Mouse (Mus musculus): Measurements from ENCODE around the gene Rbms1.

Gene Rbms1

GRCm38 (mm10) chr2:60807341-60808195 lies 155.4 kb downstream of the Rbms1 start:
- peak; percentile 50 for DNase-seq (ENCODE audit: low spot score)

DNA sequence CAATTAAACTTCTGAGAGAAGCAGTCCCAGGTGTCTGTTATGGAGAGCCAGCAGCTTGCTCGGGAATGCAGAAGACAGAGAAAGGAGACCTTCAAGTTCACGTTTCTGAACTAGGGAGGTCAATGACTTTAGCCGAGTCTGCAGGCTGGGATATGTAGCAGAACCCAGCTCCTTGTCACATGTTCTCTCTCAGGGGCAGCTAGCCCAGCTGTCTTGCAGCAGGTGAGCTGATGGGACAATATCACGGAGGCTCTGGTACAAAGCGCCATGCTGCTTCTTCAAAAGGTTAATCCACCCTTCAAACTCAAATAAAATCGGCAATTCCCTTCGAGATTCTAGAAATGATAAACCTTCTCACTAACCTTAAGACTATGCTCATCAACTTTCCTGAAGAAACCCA lies 158.2 kb downstream of the Rbms1 start:
- DNase-seq (ENCODE audit: low spot score) = no peak

- no peak for DNase-seq (ENCODE audit: low spot score)
Measured at GRCm38 (mm10) chr2:60803377-60803776, 159.6 kb downstream of the Rbms1 start.

DNA sequence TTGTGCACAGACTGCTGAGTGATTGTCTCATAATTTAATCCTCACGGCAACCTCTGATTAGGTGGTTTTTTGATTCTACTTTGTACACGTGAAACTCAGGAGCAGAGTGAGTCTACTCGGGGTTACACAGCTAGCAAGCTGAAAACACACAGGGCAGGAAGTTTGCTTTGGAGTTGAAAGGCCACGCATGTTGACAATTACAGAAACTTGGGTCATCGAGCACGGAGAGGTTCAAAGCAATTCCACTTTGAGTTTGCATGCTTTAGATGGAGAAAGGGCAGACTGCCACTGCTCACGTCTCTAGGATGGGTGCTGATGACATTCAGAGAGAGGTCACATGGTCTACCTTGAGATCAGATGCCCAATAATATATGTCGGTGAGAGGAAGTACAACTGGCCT lies 160.2 kb downstream of the Rbms1 start:
- peak; percentile 36 for DNase-seq (ENCODE audit: low spot score)

- no peak for DNase-seq (ENCODE audit: low spot score)
Measured at GRCm38 (mm10) chr2:60802191-60802590, 160.8 kb downstream of the Rbms1 start.

DNA sequence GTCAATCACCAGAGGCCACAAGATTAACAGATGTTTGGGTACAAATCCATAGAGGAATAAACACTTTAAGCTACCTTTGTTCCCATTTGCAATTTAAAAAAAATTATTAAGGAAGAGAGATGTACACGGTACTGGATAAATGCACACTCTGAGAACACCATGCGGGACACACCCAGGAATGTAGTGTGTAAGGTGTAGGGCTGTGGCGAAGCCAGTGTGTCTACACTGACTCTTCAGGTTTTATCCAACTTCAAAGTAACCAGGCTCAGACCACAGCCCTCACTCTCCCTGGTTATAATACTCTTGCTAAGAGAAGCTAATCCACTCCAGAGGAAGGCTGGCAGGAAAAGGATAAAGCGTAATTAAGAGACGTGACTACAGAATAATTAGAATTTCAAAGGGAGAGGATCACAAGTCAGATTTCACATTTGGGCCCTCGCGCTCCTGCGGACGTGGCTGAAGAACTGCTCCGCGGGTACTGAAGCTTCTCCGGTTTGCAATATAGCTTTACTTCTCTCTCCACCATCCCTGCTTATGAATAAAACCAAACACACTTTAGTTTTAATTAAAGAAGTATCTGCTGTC lies 161.3 kb downstream of the Rbms1 start:
- no peak for DNase-seq (ENCODE audit: low spot score)

DNA sequence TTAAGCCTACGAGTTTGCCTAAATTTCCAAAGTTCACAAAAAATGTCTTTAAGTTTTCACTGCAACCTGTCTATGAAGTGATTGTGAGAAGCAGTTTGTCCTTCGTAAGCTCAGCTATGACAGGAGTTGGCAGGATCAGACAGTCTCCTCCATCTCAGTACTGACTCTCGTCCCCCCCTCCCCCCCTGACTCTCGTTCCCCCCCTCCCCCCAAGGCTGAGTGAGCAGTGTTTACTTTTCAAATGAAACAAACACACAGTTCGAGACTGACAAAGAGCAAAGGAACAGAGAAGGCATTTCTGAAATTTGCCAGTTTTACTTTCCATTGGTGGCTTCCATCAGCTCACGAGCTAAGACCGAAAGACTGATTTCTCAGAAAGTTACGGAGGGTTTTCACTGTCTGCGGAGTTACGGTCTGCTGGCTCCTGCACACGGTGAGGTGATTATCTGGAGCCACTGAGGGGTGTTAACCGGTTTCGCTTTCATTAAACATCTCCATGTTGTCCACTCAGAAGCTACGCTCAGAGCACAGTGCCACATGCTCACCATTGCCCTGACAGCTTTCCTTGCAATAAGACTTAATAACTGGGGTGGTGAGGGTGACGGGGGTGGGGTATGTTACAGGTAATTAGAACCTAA lies 162.0 kb downstream of the Rbms1 start:
- DNase-seq (ENCODE audit: low spot score) = peak; percentile 27

GRCm38 (mm10) chr2:60799816-60800215 lies 163.2 kb downstream of the Rbms1 start:
- DNase-seq (ENCODE audit: low spot score) = no peak

GRCm38 (mm10) chr2:60798767-60799529 lies 164.0 kb downstream of the Rbms1 start:
- DNase-seq (ENCODE audit: low spot score) = no peak

DNA sequence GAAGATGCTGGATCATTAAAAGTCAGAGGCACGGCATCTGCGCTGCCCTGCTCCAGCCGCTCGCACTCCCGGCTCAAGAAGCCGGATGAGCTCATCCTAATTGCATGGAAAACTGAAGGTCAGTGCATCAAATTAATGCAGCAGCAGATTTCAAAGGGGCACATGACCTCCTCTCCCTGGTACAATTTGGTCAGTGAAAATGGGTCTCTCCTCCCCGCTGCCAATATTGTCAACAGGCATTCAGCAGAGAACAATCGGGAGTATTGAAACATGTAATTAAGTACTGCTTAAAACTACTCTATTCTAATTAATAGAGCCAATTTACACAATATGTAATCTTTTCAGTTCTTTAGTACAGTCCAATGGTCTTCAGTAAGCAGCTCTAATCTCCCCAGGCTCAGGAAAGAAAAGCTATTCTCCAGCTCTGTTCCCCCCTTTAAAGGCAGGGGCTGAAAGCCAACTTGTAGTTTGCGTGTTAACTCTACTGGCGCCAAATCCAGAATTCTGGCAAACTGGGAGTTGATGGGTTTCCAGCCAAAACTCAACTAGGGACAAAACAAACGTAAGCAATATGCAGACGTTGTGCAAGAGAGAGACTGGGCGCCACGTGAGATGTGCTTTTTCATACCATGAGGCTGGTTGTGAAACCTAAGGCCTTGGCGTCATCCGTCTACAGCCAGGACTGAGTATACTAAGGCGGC lies 165.9 kb downstream of the Rbms1 start:
- no peak for DNase-seq (ENCODE audit: low spot score)

- no peak for DNase-seq (ENCODE audit: low spot score)
Measured at GRCm38 (mm10) chr2:60796616-60796968, 166.4 kb downstream of the Rbms1 start.

GRCm38 (mm10) chr2:60795861-60796260 lies 167.1 kb downstream of the Rbms1 start:
- DNase-seq (ENCODE audit: low spot score) = no peak

GRCm38 (mm10) chr2:60792506-60792905 lies 170.5 kb downstream of the Rbms1 start:
- DNase-seq (ENCODE audit: low spot score) = no peak

DNA sequence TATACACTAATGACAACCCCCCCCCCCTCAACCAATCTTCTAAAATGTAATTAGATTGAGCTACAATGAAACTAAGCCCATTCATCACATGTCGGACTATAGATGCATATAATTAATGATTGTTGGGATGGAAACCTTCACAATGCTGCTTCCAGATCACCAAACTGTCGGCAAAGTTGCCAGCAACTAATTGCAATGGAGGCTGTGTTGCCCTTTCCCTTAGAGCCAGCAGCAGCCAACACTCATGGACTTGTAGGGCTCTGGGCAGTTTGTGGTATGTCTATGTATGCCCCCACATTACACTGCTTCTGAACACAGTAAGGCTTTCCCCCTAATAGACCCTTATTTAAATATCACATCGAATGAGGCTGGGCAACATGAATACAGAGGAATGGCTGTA lies 173.9 kb downstream of the Rbms1 start:
- no peak for DNase-seq (ENCODE audit: low spot score)

DNA sequence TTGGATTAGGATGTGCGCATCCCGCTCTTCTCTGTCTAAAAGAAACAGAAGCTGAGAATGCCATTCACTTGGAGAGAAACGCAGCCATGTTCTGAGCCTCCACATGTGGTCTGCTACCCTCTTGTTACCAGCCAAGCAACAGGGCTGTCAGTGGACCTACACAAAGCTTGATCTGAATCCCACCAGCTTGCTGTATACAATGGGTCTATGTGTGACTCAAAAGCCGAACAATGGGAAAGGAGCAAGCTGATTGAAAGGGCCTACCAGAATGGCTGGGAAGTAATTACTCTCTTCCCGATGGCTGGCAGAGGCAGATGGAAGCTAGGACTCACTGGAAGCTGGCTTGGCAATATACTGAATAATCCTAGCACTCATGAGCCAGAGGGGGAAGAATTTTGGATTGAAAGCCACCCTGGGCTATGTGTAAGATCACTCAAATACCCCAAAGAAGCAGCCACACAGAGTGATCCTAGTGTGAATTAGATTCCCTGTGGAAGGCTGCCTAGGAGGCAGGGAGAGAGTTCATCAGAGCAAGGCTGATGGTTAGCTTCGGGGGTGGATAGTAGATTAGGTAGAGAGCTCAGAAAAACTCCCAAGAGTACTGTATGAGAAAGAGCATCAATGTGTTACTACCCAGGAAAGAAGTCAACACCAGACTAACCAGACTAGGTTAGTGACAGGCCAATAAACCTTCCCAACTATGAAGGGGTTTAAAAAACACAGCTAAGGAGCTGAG lies 174.7 kb downstream of the Rbms1 start:
- no peak for DNase-seq (ENCODE audit: low spot score)

- no peak for DNase-seq (ENCODE audit: low spot score)
Measured at GRCm38 (mm10) chr2:60787088-60787487, 175.9 kb downstream of the Rbms1 start.

- DNase-seq (ENCODE audit: low spot score) = no peak
Measured at GRCm38 (mm10) chr2:60786289-60786688, 176.7 kb downstream of the Rbms1 start.

DNA sequence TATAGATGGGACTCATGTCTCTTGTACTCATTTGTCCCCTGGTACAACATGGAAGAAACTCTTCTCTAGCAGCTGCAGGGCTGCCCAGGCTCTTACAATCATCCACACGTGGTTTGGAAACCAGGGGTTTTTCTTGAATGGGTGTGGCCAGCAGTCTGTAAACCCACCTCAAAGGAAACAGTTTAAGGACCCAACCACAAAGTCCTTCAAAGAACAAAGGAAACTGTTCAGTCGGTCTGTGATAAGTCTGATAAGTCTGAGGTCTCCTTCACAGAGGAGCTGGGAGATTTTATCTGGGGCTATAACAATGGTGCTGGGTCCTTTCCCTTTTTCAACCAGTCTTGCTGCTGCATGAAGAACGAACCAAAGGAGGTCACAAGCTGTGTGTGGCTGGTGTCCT lies 188.5 kb downstream of the Rbms1 start:
- DNase-seq (ENCODE audit: low spot score) = no peak

GRCm38 (mm10) chr2:60773592-60773991 lies 189.4 kb downstream of the Rbms1 start:
- no peak for DNase-seq (ENCODE audit: low spot score)

GRCm38 (mm10) chr2:60766420-60766819 lies 196.6 kb downstream of the Rbms1 start:
- no peak for DNase-seq (ENCODE audit: low spot score)

GRCm38 (mm10) chr2:60756218-60756617 lies 206.8 kb downstream of the Rbms1 start:
- DNase-seq (ENCODE audit: low spot score) = no peak

Data from yolk sac, embryonic 10.5 days (tissue).